Mouse (Mus musculus) CH12.LX (cell line): ENCODE data around the gene Fam160a1.

Experiments
- CHD2 ChIP-seq: IDR thresholded peaks from 2 replicates; pipeline ENCODE4 v1.6.1; 2011; ENCODE audit warnings: low read length, improper control_type of control experiment
- EP300 ChIP-seq: IDR thresholded peaks from 2 replicates; pipeline ENCODE4 v1.6.1; 2011; ENCODE audit warnings: low read length, improper control_type of control experiment
- GABPA ChIP-seq: IDR thresholded peaks from 2 replicates; pipeline ENCODE4 v1.6.1; 2012; ENCODE audit warnings: low read depth, low read length, improper control_type of control experiment, inconsistent platforms; ENCODE audit not compliant: insufficient replicate concordance

- TF ChIP-seq EP300 (no peak), GABPA (no peak), CHD2 (no peak)
Observed at GRCm38 (mm10) chr3:85841454-85842176, 24.5 kb upstream of the Fam160a1 start.
